Mouse (Mus musculus) midbrain, embryonic 15.5 days (tissue): Measurements from ENCODE around the gene Myo3b. TPM values are rescaled to one million over a fixed set of nuclear protein-coding genes. Genes with fewer than 3 reads are reported as not detected.
A peak's percentile ranks its signal among the peaks of the same experiment; 100 is the strongest.

ENCODE experiments used
- ATAC-seq: fragments of 200-750 bp; cut with Nextera tagmentation; replicated peaks from 2 replicates; pipeline ENCODE4 v1.8.0; 2017; ENCODE audit warnings: moderate TSS enrichment
- H3K27ac ChIP-seq: fragments of 300-500 bp; sonication (generic); 2 replicates; pipeline ENCODE4 v1.5.1; 2015; ENCODE audit warnings: mild to moderate bottlenecking, inconsistent platforms
- H3K27me3 ChIP-seq: fragments of 300-500 bp; sonication (generic); replicated peaks from 2 replicates; pipeline ENCODE4 v1.6.1; 2015; ENCODE audit warnings: inconsistent platforms
- H3K36me3 ChIP-seq: fragments of 300-500 bp; sonication (generic); replicated peaks from 2 replicates; pipeline ENCODE4 v1.6.1; 2015; ENCODE audit warnings: inconsistent platforms
- H3K4me1 ChIP-seq: fragments of 300-500 bp; sonication (generic); 2 replicates; pipeline ENCODE4 v1.6.1; 2015; ENCODE audit warnings: inconsistent platforms
- H3K4me2 ChIP-seq: fragments of 300-500 bp; sonication (generic); 2 replicates; pipeline ENCODE4 v1.6.1; 2015; ENCODE audit warnings: inconsistent platforms, mild to moderate bottlenecking, moderate library complexity
- H3K4me3 ChIP-seq: fragments of 300-500 bp; sonication (generic); 2 replicates; pipeline ENCODE4 v1.5.1; 2015; ENCODE audit warnings: mild to moderate bottlenecking, inconsistent platforms
- H3K9ac ChIP-seq: fragments of 300-500 bp; sonication (generic); 2 replicates; pipeline ENCODE4 v1.6.1; 2015; ENCODE audit warnings: mild to moderate bottlenecking, inconsistent platforms
- H3K9me3 ChIP-seq: fragments of 300-500 bp; sonication (generic); 2 replicates; pipeline ENCODE4 v1.6.1; 2016; ENCODE audit warnings: inconsistent platforms
- WGBS: fragments of 180-500 bp; shearing (Covaris S2); methylation state at CpG from one replicate; pipeline ENCODE4 v1.1.7; 2015; ENCODE audit warnings: mixed read lengths; 5-methylcytosine and 5-hydroxymethylcytosine counted together
- polyA plus RNA-seq: library from polyadenylated mRNA; unstranded; fragments of >200 nt; fragmentation: Nextera tagmentation; extraction: Ambion mirVana; gene quantifications from 2 replicates; pipeline ENCODE4 v1.2.1, GENCODE M21; 2015

The Myo3b gene
- polyA plus RNA-seq, 1 experiment from 2014 or later: 0.41 TPM

- no peak for ATAC-seq
- Histone ChIP-seq H3K4me3 (no peak overlapping the region), H3K36me3 (no peaks in the 10 kb centered on the region), H3K4me2 (no peak overlapping the region), H3K27ac (no peak overlapping the region), H3K27me3 (no peaks in the 10 kb centered on the region), H3K9me3 (no peaks in the 10 kb centered on the region), H3K9ac (no peak overlapping the region), H3K4me1 (no peaks in the 10 kb centered on the region)
- WGBS: 30% methylated on average over 6 of the region's 6 CpGs
Observed at GRCm38 (mm10) chr2:70379939-70380338, 341.0 kb downstream of the Myo3b start.

- H3K9ac ChIP-seq: no peak overlapping the region
- H3K9me3 ChIP-seq: no peaks in the 10 kb centered on the region
- H3K4me1 ChIP-seq: peaks cover 12% of the 10 kb centered on the region
- no peak overlapping the region for H3K27ac ChIP-seq
- H3K36me3 ChIP-seq: no peaks in the 10 kb centered on the region
- H3K27me3 ChIP-seq: no peaks in the 10 kb centered on the region
- ATAC-seq: 0 out of 2 replicates have a peak, but pooled peaks have one; percentile 50
- H3K4me2 ChIP-seq: no peak overlapping the region
- WGBS: 41% methylated on average over 6 of the region's 6 CpGs
- H3K4me3 ChIP-seq: no peak overlapping the region
Observed at GRCm38 (mm10) chr2:70388645-70389044, 349.7 kb downstream of the Myo3b start.

- H3K27ac ChIP-seq: no peak overlapping the region
- no peaks in the 10 kb centered on the region for H3K36me3 ChIP-seq
- no peaks in the 10 kb centered on the region for H3K9me3 ChIP-seq
- no peak overlapping the region for H3K4me2 ChIP-seq
- H3K4me1 ChIP-seq: peaks cover 12% of the 10 kb centered on the region
- no peaks in the 10 kb centered on the region for H3K27me3 ChIP-seq
- no peak overlapping the region for H3K4me3 ChIP-seq
- ATAC-seq: no peak
- 74% methylated on average over 1 of the region's 1 CpGs for WGBS
- H3K9ac ChIP-seq: no peak overlapping the region
Observed at GRCm38 (mm10) chr2:70389162-70389561, 350.2 kb downstream of the Myo3b start.

- Histone ChIP-seq H3K27me3 (no peaks in the 10 kb centered on the region), H3K9ac (no peak overlapping the region), H3K27ac (no peak overlapping the region), H3K9me3 (no peaks in the 10 kb centered on the region), H3K4me3 (no peak overlapping the region), H3K36me3 (no peaks in the 10 kb centered on the region), H3K4me2 (no peak overlapping the region), H3K4me1 (no peaks in the 10 kb centered on the region)
- ATAC-seq: no peak
- WGBS: 81% methylated on average over 9 of the region's 9 CpGs
Observed at GRCm38 (mm10) chr2:70397734-70398276, 358.9 kb downstream of the Myo3b start.

- no peak overlapping the region for H3K4me3 ChIP-seq
- 66% methylated on average over 15 of the region's 15 CpGs for WGBS
- no peak for ATAC-seq
- H3K36me3 ChIP-seq: no peaks in the 10 kb centered on the region
- H3K9me3 ChIP-seq: no peaks in the 10 kb centered on the region
- H3K4me2 ChIP-seq: no peak overlapping the region
- no peaks in the 10 kb centered on the region for H3K4me1 ChIP-seq
- H3K27me3 ChIP-seq: no peaks in the 10 kb centered on the region
- no peak overlapping the region for H3K9ac ChIP-seq
- no peak overlapping the region for H3K27ac ChIP-seq
Observed at GRCm38 (mm10) chr2:70399441-70400115, 360.7 kb downstream of the Myo3b start.

GRCm38 (mm10) chr2:70400321-70400720 is 361.4 kb downstream of the Myo3b start:
- 74% methylated on average over 6 of the region's 6 CpGs for WGBS

GRCm38 (mm10) chr2:70404301-70404700 is 365.4 kb downstream of the Myo3b start:
- Histone ChIP-seq H3K4me1 (peaks cover 12% of the 10 kb centered on the region), H3K4me2 (no peak overlapping the region), H3K9ac (no peak overlapping the region), H3K4me3 (no peak overlapping the region), H3K27ac (no peak overlapping the region), H3K9me3 (no peaks in the 10 kb centered on the region), H3K27me3 (no peaks in the 10 kb centered on the region), H3K36me3 (no peaks in the 10 kb centered on the region)
- 54% methylated on average over 2 of the region's 2 CpGs for WGBS
- no peak for ATAC-seq

More at GRCm38 (mm10) chr2:70400321-70400720, 361.4 kb downstream of the Myo3b start:
- ATAC-seq: no peak
- Histone ChIP-seq H3K27ac (no peak overlapping the region), H3K36me3 (no peaks in the 10 kb centered on the region), H3K9me3 (no peaks in the 10 kb centered on the region), H3K4me1 (no peaks in the 10 kb centered on the region), H3K27me3 (no peaks in the 10 kb centered on the region), H3K4me2 (no peak overlapping the region), H3K4me3 (no peak overlapping the region), H3K9ac (no peak overlapping the region)

GRCm38 (mm10) chr2:70406846-70407245 is 367.9 kb downstream of the Myo3b start:
- 50% methylated on average over 5 of the region's 5 CpGs for WGBS

GRCm38 (mm10) chr2:70407729-70408128 is 368.8 kb downstream of the Myo3b start:
- Histone ChIP-seq H3K27ac (peak overlapping the region; percentile 18), H3K4me3 (no peak overlapping the region), H3K36me3 (no peaks in the 10 kb centered on the region), H3K9ac (no peak overlapping the region), H3K9me3 (no peaks in the 10 kb centered on the region), H3K4me1 (peaks cover 12% of the 10 kb centered on the region), H3K27me3 (no peaks in the 10 kb centered on the region), H3K4me2 (no peak overlapping the region)
- 53% methylated on average over 5 of the region's 5 CpGs for WGBS
- no peak for ATAC-seq

More at GRCm38 (mm10) chr2:70406846-70407245, 367.9 kb downstream of the Myo3b start:
- H3K27me3 ChIP-seq: no peaks in the 10 kb centered on the region
- no peak for ATAC-seq
- H3K4me1 ChIP-seq: peaks cover 12% of the 10 kb centered on the region
- H3K36me3 ChIP-seq: no peaks in the 10 kb centered on the region
- no peak overlapping the region for H3K9ac ChIP-seq
- no peak overlapping the region for H3K4me2 ChIP-seq
- H3K4me3 ChIP-seq: no peak overlapping the region
- no peaks in the 10 kb centered on the region for H3K9me3 ChIP-seq
- peak overlapping the region; percentile 18; the same call in 1 of the 2 replicates for H3K27ac ChIP-seq

GRCm38 (mm10) chr2:70410298-70410885 is 371.5 kb downstream of the Myo3b start:
- no peak for ATAC-seq
- Histone ChIP-seq H3K9ac (no peak overlapping the region), H3K27ac (no peak overlapping the region), H3K36me3 (no peaks in the 10 kb centered on the region), H3K4me3 (no peak overlapping the region), H3K4me2 (no peak overlapping the region), H3K9me3 (no peaks in the 10 kb centered on the region), H3K27me3 (no peaks in the 10 kb centered on the region), H3K4me1 (peaks cover 12% of the 10 kb centered on the region)
- WGBS: 67% methylated on average over 4 of the region's 4 CpGs

GRCm38 (mm10) chr2:70412315-70412714 is 373.4 kb downstream of the Myo3b start:
- WGBS: 77% methylated on average over 13 of the region's 13 CpGs
- ATAC-seq: no peak
- H3K27me3 ChIP-seq: no peaks in the 10 kb centered on the region

GRCm38 (mm10) chr2:70414386-70414785 is 375.5 kb downstream of the Myo3b start:
- no peak overlapping the region for H3K27ac ChIP-seq
- H3K9ac ChIP-seq: no peak overlapping the region
- no peaks in the 10 kb centered on the region for H3K4me1 ChIP-seq
- no peak for ATAC-seq
- H3K9me3 ChIP-seq: no peaks in the 10 kb centered on the region
- H3K36me3 ChIP-seq: no peaks in the 10 kb centered on the region
- no peaks in the 10 kb centered on the region for H3K27me3 ChIP-seq
- 88% methylated on average over 1 of the region's 1 CpGs for WGBS
- no peak overlapping the region for H3K4me3 ChIP-seq
- no peak overlapping the region for H3K4me2 ChIP-seq

More at GRCm38 (mm10) chr2:70412315-70412714, 373.4 kb downstream of the Myo3b start:
- Histone ChIP-seq H3K9me3 (no peaks in the 10 kb centered on the region), H3K4me3 (no peak overlapping the region), H3K9ac (no peak overlapping the region), H3K4me2 (no peak overlapping the region), H3K27ac (no peak overlapping the region), H3K4me1 (peaks cover 5% of the 10 kb centered on the region), H3K36me3 (no peaks in the 10 kb centered on the region)
